Mouse (Mus musculus) right cerebral cortex, postnatal 10 days (tissue): ENCODE data around the gene Mvp.
A peak's percentile ranks its signal among the peaks of the same experiment; 100 is the strongest.

Experiments used
- DNase-seq, 2 experiments: peaks; one replicate each; pipeline ENCODE4 v3.0.0; 2021; ENCODE audit warnings: low spot score in 2 of 2

The Mvp gene

GRCm38 (mm10) chr7:126950647-126951615, 63.5 kb downstream of the Mvp start:
- DNase-seq = peak; percentile 59 to 65

- DNase-seq = peak; percentile 90 to 92
Measured at GRCm38 (mm10) chr7:126949793-126950646, 64.4 kb downstream of the Mvp start, which contains the start of gene Sez6l2. Sez6l2 (plus strand) TSS chr7:126950563.

DNA sequence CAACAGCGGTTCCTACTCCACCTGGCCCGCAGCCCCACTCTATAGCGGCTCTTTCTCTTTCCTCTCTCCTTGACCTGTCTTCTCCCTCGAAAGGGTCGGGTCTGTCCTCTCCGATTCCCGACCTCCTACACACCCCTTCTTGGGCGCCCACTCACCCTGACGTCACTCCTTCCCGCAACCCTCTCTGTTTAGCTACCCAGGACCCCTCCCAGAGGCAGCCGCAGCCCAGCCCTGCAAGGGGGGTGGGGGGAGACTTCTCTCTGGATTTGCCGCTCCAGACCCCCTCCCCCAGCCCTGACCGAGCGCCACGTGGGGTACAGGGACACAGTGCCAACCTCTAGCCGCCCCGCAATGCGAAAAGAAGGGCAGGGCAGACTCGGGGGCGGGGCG, 65.0 kb downstream of the Mvp start, which contains the start of gene Asphd1:
Gene Asphd1 (minus strand): TSS at position 180 of the 390 bp plus-strand sequence.
- DNase-seq = peak; percentile 89 to 93

- no peak for DNase-seq
Measured at GRCm38 (mm10) chr7:126948626-126949025, 65.8 kb downstream of the Mvp start.

- DNase-seq = no peak
Measured at GRCm38 (mm10) chr7:126946530-126946929, 67.9 kb downstream of the Mvp start.

- DNase-seq = no peak
Measured at GRCm38 (mm10) chr7:126941801-126942200, 72.6 kb downstream of the Mvp start.

GRCm38 (mm10) chr7:126941171-126941570, 73.2 kb downstream of the Mvp start:
- DNase-seq = no peak
